Mouse (Mus musculus) G1E (cell line): ENCODE data around the gene Tmem255b. TPM values are rescaled to one million over a fixed set of nuclear protein-coding genes. Genes with fewer than 3 reads are reported as not detected.

Experiments
- ATAC-seq: 2 replicates; pipeline ENCODE4 v1.8.0; 2016; ENCODE audit warnings: mild to moderate bottlenecking; ENCODE audit not compliant: insufficient number of reproducible peaks, poor library complexity, low FRiP score, severe bottlenecking; ENCODE audit errors: extremely low read depth
- DNase-seq: peaks from one replicate; pipeline ENCODE4 v3.0.0; 2012; ENCODE audit warnings: low spot score
- H3K27me3 ChIP-seq: 2 replicates; pipeline ENCODE4 v1.6.1; 2012; ENCODE audit warnings: mild to moderate bottlenecking, low read length, inconsistent platforms; ENCODE audit not compliant: insufficient read depth
- H3K36me3 ChIP-seq: replicated peaks from 2 replicates; pipeline ENCODE3; 2012; ENCODE audit warnings: mild to moderate bottlenecking, inconsistent platforms
- H3K4me1 ChIP-seq: 2 replicates; pipeline ENCODE4 v1.6.1; 2012; ENCODE audit warnings: low read depth, low read length, inconsistent platforms, mixed read lengths; ENCODE audit not compliant: insufficient read depth
- H3K4me3 ChIP-seq: 2 replicates; pipeline ENCODE4 v1.5.1; 2012; ENCODE audit warnings: low read depth, mild to moderate bottlenecking, inconsistent platforms, low read length, moderate library complexity, mixed read lengths
- H3K9me3 ChIP-seq: replicated peaks from 2 replicates; pipeline ENCODE4 v1.6.1; 2012; ENCODE audit warnings: inconsistent platforms
- CTCF ChIP-seq: IDR thresholded peaks from 2 replicates; pipeline ENCODE4 v1.5.1; 2012; ENCODE audit warnings: low read depth, low read length, inconsistent platforms, mixed read lengths
- GATA1 ChIP-seq: IDR thresholded peaks from 2 replicates; pipeline ENCODE4 v1.6.1; 2012; ENCODE audit warnings: borderline replicate concordance, low read length, inconsistent platforms, mixed read lengths
- GATA2 ChIP-seq: IDR thresholded peaks from 2 replicates; pipeline ENCODE4 v1.6.1; 2012; ENCODE audit warnings: low read depth, low read length, inconsistent platforms, borderline replicate concordance
- POLR2AphosphoS5 ChIP-seq: IDR thresholded peaks from 2 replicates; pipeline ENCODE4 v1.6.1; 2012; ENCODE audit warnings: low read depth, low read length, inconsistent platforms; ENCODE audit not compliant: insufficient replicate concordance
- TAL1 ChIP-seq: conservative IDR thresholded peaks from 2 replicates; pipeline ENCODE4 v1.6.1; 2012; ENCODE audit warnings: low read depth, low read length, inconsistent platforms, mixed read lengths
- polyA plus RNA-seq: library from polyadenylated mRNA; stranded (reverse); fragments of >175 nt; gene quantifications from 2 replicates; pipeline ENCODE4 v1.2.3, GENCODE M21; 2012
- total RNA-seq, 2 experiments: library from RNA; stranded (forward) in 1 of 2; stranded (reverse) in 1 of 2; fragments of 200-1000 nt in 1 of 2; fragments of >200 nt in 1 of 2; fragmentation: Nextera tagmentation in 1 of 2; gene quantifications; 2 replicates each; pipeline ENCODE4 v1.2.3; 2014 to 2017

Tmem255b gene
- total and polyA plus RNA-seq, 3 experiments = not detected

- H3K27me3 ChIP-seq = peaks cover 10% of the 10 kb centered on the region; the same call in 1 of the 2 replicates
- no peaks in the 10 kb centered on the region for H3K36me3 ChIP-seq
- TF ChIP-seq GATA2 = no peak
- TF ChIP-seq TAL1 = no peak
- TF ChIP-seq GATA1 = no peak
- TF ChIP-seq CTCF = no peak
- no peak for TF ChIP-seq POLR2AphosphoS5
- DNase-seq (no peak), ATAC-seq (no peak)
- no peaks in the 10 kb centered on the region for H3K4me1 ChIP-seq
- no peaks in the 10 kb centered on the region for H3K9me3 ChIP-seq
- H3K4me3 ChIP-seq = no peak overlapping the region
These were observed 1.9 kb upstream of the Tmem255b start for GRCm38 (mm10) chr8:13433130-13433529.

DNA sequence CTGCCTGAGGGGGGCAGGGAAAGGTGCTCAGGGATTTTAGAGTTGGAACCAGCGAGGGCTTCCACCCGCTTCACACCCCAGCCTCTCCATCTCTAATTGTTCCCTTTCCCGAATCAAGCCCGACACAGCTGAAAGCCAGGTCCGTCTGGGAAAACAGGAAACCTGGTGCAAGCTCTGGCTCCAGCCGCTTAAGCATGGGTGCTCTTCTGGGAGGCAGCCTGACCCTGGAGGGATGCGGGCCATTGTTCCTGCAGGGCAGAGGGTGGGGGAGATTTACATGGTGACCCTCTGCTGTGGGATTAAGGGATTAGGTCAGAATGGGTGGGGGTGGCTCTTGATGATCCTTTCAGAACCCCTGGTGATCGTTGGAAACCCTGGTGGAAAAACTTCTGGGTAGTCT, 1.1 kb downstream of the Tmem255b start:
- Histone ChIP-seq H3K4me1 (no peaks in the 10 kb centered on the region), H3K4me3 (no peak overlapping the region), H3K9me3 (no peaks in the 10 kb centered on the region), H3K36me3 (no peaks in the 10 kb centered on the region), H3K27me3 (peaks cover 9% of the 10 kb centered on the region)
- no peak for DNase-seq
- ATAC-seq = no peak
- TF ChIP-seq GATA2 = no peak
- no peak for TF ChIP-seq CTCF
- TF ChIP-seq GATA1 = no peak
- TF ChIP-seq POLR2AphosphoS5 = no peak
- TF ChIP-seq TAL1 = no peak

DNA sequence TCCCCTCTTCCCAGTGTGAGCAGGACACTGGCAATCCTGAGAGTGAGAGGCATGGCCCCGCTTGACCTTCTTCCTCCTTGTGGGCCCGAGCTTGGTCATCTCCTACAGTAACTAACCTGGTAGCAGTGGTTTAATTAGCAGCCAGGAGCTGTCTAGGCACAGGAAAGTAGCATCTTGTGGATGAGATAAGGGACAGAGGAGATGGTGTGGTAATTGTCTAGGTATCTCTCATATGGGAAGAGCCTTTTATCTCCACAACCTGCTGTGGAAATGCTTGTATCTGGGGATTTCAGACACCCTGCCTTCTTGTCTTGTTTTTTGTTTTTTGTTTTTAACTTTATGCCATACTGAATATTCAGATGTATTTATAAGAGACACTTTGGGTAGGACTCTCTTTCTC, 2.5 kb downstream of the Tmem255b start:
- Histone ChIP-seq H3K27me3 (peaks cover 9% of the 10 kb centered on the region), H3K9me3 (no peaks in the 10 kb centered on the region), H3K4me3 (no peak overlapping the region), H3K36me3 (no peaks in the 10 kb centered on the region), H3K4me1 (no peaks in the 10 kb centered on the region)
- no peak for DNase-seq
- ATAC-seq = no peak
- no peak for TF ChIP-seq CTCF
- TF ChIP-seq POLR2AphosphoS5 = no peak
- no peak for TF ChIP-seq GATA2
- TF ChIP-seq TAL1 = no peak
- no peak for TF ChIP-seq GATA1

GRCm38 (mm10) chr8:13442152-13442551, 7.2 kb downstream of the Tmem255b start:
- Histone ChIP-seq H3K4me1 (no peaks in the 10 kb centered on the region), H3K4me3 (no peak overlapping the region), H3K36me3 (no peaks in the 10 kb centered on the region), H3K27me3 (peaks cover 4% of the 10 kb centered on the region), H3K9me3 (no peaks in the 10 kb centered on the region)
- no peak for DNase-seq
- ATAC-seq = no peak
- TF ChIP-seq GATA1 = no peak
- no peak for TF ChIP-seq GATA2
- TF ChIP-seq POLR2AphosphoS5 = no peak
- no peak for TF ChIP-seq CTCF
- no peak for TF ChIP-seq TAL1

GRCm38 (mm10) chr8:13446456-13446855, 11.5 kb downstream of the Tmem255b start:
- Histone ChIP-seq H3K27me3 (0 out of 2 replicates have a peak, but pooled peaks cover 4% of the 10 kb centered on the region), H3K4me1 (no peaks in the 10 kb centered on the region)

DNA sequence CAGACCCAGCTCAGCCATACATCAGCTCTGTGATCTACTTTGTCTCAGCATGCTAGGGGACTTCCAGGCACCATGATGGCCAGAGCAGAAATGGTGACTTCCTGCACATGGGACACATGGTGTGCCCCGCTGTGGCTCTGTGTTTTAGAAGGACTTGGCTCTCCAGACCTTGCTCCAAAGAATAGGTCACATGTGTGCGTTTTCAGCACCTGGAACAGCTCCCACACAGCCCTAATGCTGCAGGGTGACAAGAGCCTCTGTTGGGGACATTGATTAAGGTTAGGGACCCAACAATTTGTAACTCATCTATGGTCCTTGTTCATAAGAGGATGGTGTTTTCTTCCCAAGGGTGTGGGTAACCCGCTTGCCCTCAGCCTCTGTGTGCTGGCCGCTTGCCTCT, 13.2 kb downstream of the Tmem255b start:
- Histone ChIP-seq H3K27me3 (0 out of 2 replicates have a peak, but pooled peaks cover 4% of the 10 kb centered on the region), H3K36me3 (no peaks in the 10 kb centered on the region), H3K4me1 (no peaks in the 10 kb centered on the region), H3K4me3 (no peak overlapping the region), H3K9me3 (no peaks in the 10 kb centered on the region)
- DNase-seq = no peak
- TF ChIP-seq CTCF = no peak
- no peak for TF ChIP-seq POLR2AphosphoS5
- TF ChIP-seq GATA1 = no peak
- no peak for TF ChIP-seq GATA2
- no peak for TF ChIP-seq TAL1
- ATAC-seq = no peak

More at GRCm38 (mm10) chr8:13446456-13446855, 11.5 kb downstream of the Tmem255b start:
- Histone ChIP-seq H3K4me3 (no peak overlapping the region), H3K36me3 (no peaks in the 10 kb centered on the region), H3K9me3 (no peaks in the 10 kb centered on the region)
- no peak for ATAC-seq
- TF ChIP-seq GATA2 (no peak), TAL1 (no peak), POLR2AphosphoS5 (no peak), GATA1 (no peak), CTCF (no peak)
- no peak for DNase-seq
